Mouse (Mus musculus) myocyte (in vitro differentiated cells): ENCODE data around the gene Hoxc6. TPM values are rescaled to one million over a fixed set of nuclear protein-coding genes. Genes with fewer than 3 reads are reported as not detected.

Experiments used
- H3K27me3 ChIP-seq: one replicate; pipeline ENCODE4 v1.6.1; 2011; ENCODE audit not compliant: control insufficient read depth, insufficient read depth, insufficient read length
- H3K36me3 ChIP-seq: one replicate; pipeline ENCODE4 v1.6.1; 2011; ENCODE audit not compliant: control insufficient read depth, insufficient read depth
- H3K4me2 ChIP-seq: one replicate; pipeline ENCODE4 v1.6.1; 2011; ENCODE audit warnings: low read depth, control low read depth
- H3K4me3 ChIP-seq: one replicate; pipeline ENCODE4 v1.5.1; 2011; ENCODE audit warnings: mild to moderate bottlenecking, control low read depth, moderate library complexity
- H3K79me2 ChIP-seq: one replicate; pipeline ENCODE4 v1.6.1; 2011; ENCODE audit not compliant: control insufficient read depth, insufficient read depth
- H3ac ChIP-seq: one replicate; pipeline ENCODE4 v1.6.1; 2011; ENCODE audit not compliant: control insufficient read depth, insufficient read length
- CEBPB ChIP-seq: IDR thresholded peaks from 2 replicates; pipeline ENCODE4 v1.6.1; 2011; ENCODE audit warnings: mild to moderate bottlenecking, moderate library complexity; ENCODE audit not compliant: poor library complexity, insufficient read depth, severe bottlenecking
- E2F4 ChIP-seq: IDR thresholded peaks from one replicate; pipeline ENCODE4 v1.6.1; 2011; ENCODE audit warnings: mild to moderate bottlenecking, control low read depth, moderate library complexity; ENCODE audit not compliant: insufficient read depth
- MAX ChIP-seq: IDR thresholded peaks from one replicate; pipeline ENCODE4 v1.6.1; 2011; ENCODE audit warnings: low read depth, mild to moderate bottlenecking, control low read depth
- MYOD1 ChIP-seq, 3 experiments: IDR thresholded peaks; one replicate each; pipeline ENCODE4 v1.6.1; 2011; ENCODE audit warnings: control low read depth in 2 of 3, low read depth in 2 of 3, mild to moderate bottlenecking in 2 of 3, moderate library complexity in 1 of 3; ENCODE audit not compliant: insufficient read length in 2 of 3, control insufficient read depth in 1 of 3
- MYOG ChIP-seq, 3 experiments: IDR thresholded peaks; one replicate each; pipeline ENCODE4 v1.6.1; 2011; ENCODE audit warnings: control low read depth in 2 of 3, low read depth in 2 of 3, mild to moderate bottlenecking in 2 of 3; ENCODE audit not compliant: insufficient read length in 2 of 3, control insufficient read depth in 1 of 3, insufficient read depth in 1 of 3
- POLR2A ChIP-seq: IDR thresholded peaks from one replicate; pipeline ENCODE4 v1.6.1; 2011; ENCODE audit warnings: low read depth, mild to moderate bottlenecking, control low read depth, moderate library complexity; ENCODE audit not compliant: insufficient read length
- POLR2AphosphoS2 ChIP-seq: IDR thresholded peaks from one replicate; pipeline ENCODE4 v1.6.1; 2011; ENCODE audit warnings: low read depth, control low read depth; ENCODE audit not compliant: insufficient read length
- REST ChIP-seq: IDR thresholded peaks from one replicate; pipeline ENCODE4 v1.6.1; 2011; ENCODE audit warnings: mild to moderate bottlenecking, control low read depth, moderate library complexity; ENCODE audit not compliant: insufficient read depth, insufficient read length
- SRF ChIP-seq: IDR thresholded peaks from one replicate; pipeline ENCODE4 v1.6.1; 2011; ENCODE audit warnings: low read depth; ENCODE audit not compliant: control insufficient read depth, insufficient read length
- TCF12 ChIP-seq: IDR thresholded peaks from one replicate; pipeline ENCODE4 v1.6.1; 2011; ENCODE audit warnings: mild to moderate bottlenecking, control low read depth; ENCODE audit not compliant: poor library complexity, insufficient read depth, severe bottlenecking
- TCF3 ChIP-seq: IDR thresholded peaks from one replicate; pipeline ENCODE4 v1.6.1; 2011; ENCODE audit warnings: low read depth, control low read depth; ENCODE audit not compliant: insufficient read length
- USF1 ChIP-seq: IDR thresholded peaks from one replicate; pipeline ENCODE4 v1.6.1; 2011; ENCODE audit warnings: low read depth, mild to moderate bottlenecking, control low read depth, moderate library complexity
- polyA plus RNA-seq: library from polyadenylated mRNA; unstranded; fragments of >200 nt; fragmentation: generic; extraction: Trizol; gene quantifications from one replicate; pipeline ENCODE4 v1.2.1, GENCODE M21; 2012; ENCODE audit warnings: missing spikeins

Gene Hoxc6
- polyA plus RNA-seq, 1 experiment: 14.0 TPM

GRCm38 (mm10) chr15:102996548-102996947, 1.5 kb upstream of the Hoxc6 start:
- Histone ChIP-seq H3K79me2 (peaks cover 36% of the 10 kb centered on the region), H3K36me3 (no peaks in the 10 kb centered on the region), H3K27me3 (no peaks in the 10 kb centered on the region), H3K4me3 (no peak overlapping the region), H3K4me2 (no peak overlapping the region), H3ac (no peak overlapping the region)
- TF ChIP-seq MAX (no peak), POLR2AphosphoS2 (no peak), MYOD1 (IDR thresholded peaks at IDR 0.05; ENCODE audit: control insufficient read depth in 1 of 3, insufficient read length in 2 of 3, low read depth in 2 of 3) (no peak), TCF12 (no peak)

GRCm38 (mm10) chr15:102997431-102997830, 626 bp upstream of the Hoxc6 start:
- no peaks in the 10 kb centered on the region for H3K36me3 ChIP-seq
- peak overlapping the region; percentile 88 for H3K4me2 ChIP-seq
- H3K4me3 ChIP-seq: peak overlapping the region; percentile 73
- H3K27me3 ChIP-seq: no peaks in the 10 kb centered on the region
- TF ChIP-seq POLR2A: no peak
- no peak for TF ChIP-seq REST
- no peak for TF ChIP-seq TCF12
- no peak for TF ChIP-seq MYOG (IDR thresholded peaks at IDR 0.05; ENCODE audit: control insufficient read depth in 1 of 3, insufficient read depth in 1 of 3, insufficient read length in 2 of 3, low read depth in 2 of 3)
- no peak for TF ChIP-seq MYOD1 (IDR thresholded peaks at IDR 0.05; ENCODE audit: control insufficient read depth in 1 of 3, insufficient read length in 2 of 3, low read depth in 2 of 3)
- TF ChIP-seq E2F4: no peak
- TF ChIP-seq TCF3: no peak
- TF ChIP-seq POLR2AphosphoS2: no peak
- TF ChIP-seq SRF: no peak
- no peak for TF ChIP-seq USF1
- no peak for TF ChIP-seq CEBPB
- TF ChIP-seq MAX: no peak
- H3ac ChIP-seq: no peak overlapping the region
- peaks cover 42% of the 10 kb centered on the region for H3K79me2 ChIP-seq

- H3K27me3 ChIP-seq: no peaks in the 10 kb centered on the region
- H3ac ChIP-seq: peak overlapping the region; percentile 17
- no peaks in the 10 kb centered on the region for H3K36me3 ChIP-seq
- H3K4me2 ChIP-seq: peak overlapping the region; percentile 88
- H3K4me3 ChIP-seq: peak overlapping the region; percentile 73
- no peak for TF ChIP-seq CEBPB
- no peak for TF ChIP-seq TCF3
- no peak for TF ChIP-seq MYOD1 (IDR thresholded peaks at IDR 0.05; ENCODE audit: control insufficient read depth in 1 of 3, insufficient read length in 2 of 3, low read depth in 2 of 3)
- no peak for TF ChIP-seq SRF
- TF ChIP-seq USF1: no peak
- H3K79me2 ChIP-seq: peaks cover 54% of the 10 kb centered on the region
These were observed 638 bp downstream of the Hoxc6 start for GRCm38 (mm10) chr15:102998608-102999182.

- no peaks in the 10 kb centered on the region for H3K27me3 ChIP-seq
- peak overlapping the region; percentile 73 for H3K4me3 ChIP-seq
- peaks cover 61% of the 10 kb centered on the region for H3K79me2 ChIP-seq
- H3K4me2 ChIP-seq: peak overlapping the region; percentile 98
- TF ChIP-seq MYOG (IDR thresholded peaks at IDR 0.05; ENCODE audit: control insufficient read depth in 1 of 3, insufficient read depth in 1 of 3, insufficient read length in 2 of 3, low read depth in 2 of 3): no peak
- no peak for TF ChIP-seq USF1
- peak in 1 of 3 experiments; percentile 32 for TF ChIP-seq MYOD1 (IDR thresholded peaks at IDR 0.05; ENCODE audit: control insufficient read depth in 1 of 3, insufficient read length in 2 of 3, low read depth in 2 of 3)
- TF ChIP-seq TCF3: no peak
- TF ChIP-seq REST: no peak
- TF ChIP-seq POLR2AphosphoS2: peak; percentile 94
- no peak for TF ChIP-seq MAX
- TF ChIP-seq POLR2A: peak; percentile 59
- TF ChIP-seq CEBPB: no peak
- TF ChIP-seq E2F4: no peak
- no peaks in the 10 kb centered on the region for H3K36me3 ChIP-seq
- peak overlapping the region; percentile 17 for H3ac ChIP-seq
These were observed 1.2 kb downstream of the Hoxc6 start for GRCm38 (mm10) chr15:102999183-102999831.

GRCm38 (mm10) chr15:102999955-103000354, 1.9 kb downstream of the Hoxc6 start:
- Histone ChIP-seq H3K27me3 (no peaks in the 10 kb centered on the region), H3K4me3 (peak overlapping the region; percentile 73)
- no peak for TF ChIP-seq MYOD1 (IDR thresholded peaks at IDR 0.05; ENCODE audit: control insufficient read depth in 1 of 3, insufficient read length in 2 of 3, low read depth in 2 of 3)
- no peak for TF ChIP-seq E2F4
- no peak for TF ChIP-seq REST
- TF ChIP-seq POLR2A: peak; percentile 75
- no peak for TF ChIP-seq MAX
- TF ChIP-seq SRF: no peak
- TF ChIP-seq MYOG (IDR thresholded peaks at IDR 0.05; ENCODE audit: control insufficient read depth in 1 of 3, insufficient read depth in 1 of 3, insufficient read length in 2 of 3, low read depth in 2 of 3): no peak
- no peak for TF ChIP-seq TCF12
- no peak; the same call in 1 of the 2 replicates for TF ChIP-seq CEBPB
- TF ChIP-seq POLR2AphosphoS2: peak; percentile 84
- TF ChIP-seq USF1: no peak
- TF ChIP-seq TCF3: no peak

More at GRCm38 (mm10) chr15:102999955-103000354, 1.9 kb downstream of the Hoxc6 start:
- Histone ChIP-seq H3K79me2 (peaks cover 67% of the 10 kb centered on the region), H3K4me2 (peak overlapping the region; percentile 98), H3K36me3 (no peaks in the 10 kb centered on the region), H3ac (peak overlapping the region; percentile 35)
